Mouse (Mus musculus): Measurements from ENCODE around the gene Myocd. TPM values are rescaled to one million over a fixed set of nuclear protein-coding genes. Genes with fewer than 3 reads are reported as not detected.

The Myocd gene
- total RNA-seq (2021): 1 to 10 TPM in 1 of 2 experiments, under 1 TPM in 1; 0.49 to 1.0 TPM
- long read RNA-seq, experiment 1, partial matches to known transcripts: 0 of 1 reads
- long read RNA-seq, experiment 1, other reads (novel, unspliced or antisense): 1 of 1 reads
- long read RNA-seq, experiment 2: 0 reads

DNA sequence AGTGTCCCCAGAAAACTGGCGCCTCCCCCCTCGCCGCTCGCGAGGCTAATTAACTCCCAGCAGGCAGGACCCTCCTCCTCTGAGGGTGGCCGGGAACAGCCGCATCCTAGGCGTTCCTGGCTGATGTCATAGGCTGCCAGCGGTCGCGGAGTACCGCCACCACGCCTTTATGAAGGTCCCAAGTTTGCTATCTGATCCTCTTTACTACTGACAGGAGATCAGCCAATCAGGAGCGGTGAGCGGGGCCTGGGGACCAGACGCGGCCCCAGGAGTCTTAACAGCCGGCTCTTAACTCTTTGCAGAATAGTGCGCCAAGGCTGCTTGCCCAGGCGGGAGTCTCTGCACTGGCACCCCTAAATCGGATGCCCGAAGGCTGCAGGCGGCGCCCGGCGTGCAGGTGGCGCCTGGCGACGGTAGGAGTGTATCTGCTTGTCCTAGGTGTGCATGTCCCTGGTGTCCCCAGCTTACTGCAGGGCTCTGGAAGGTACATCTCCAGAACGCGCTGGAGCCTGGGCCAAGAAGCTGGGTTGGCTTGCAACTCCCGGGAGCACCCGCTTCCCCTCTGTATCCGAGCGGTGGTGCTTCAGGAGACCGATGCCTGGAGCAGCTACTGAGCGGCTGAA is at the start of gene Myocd:
Gene Myocd (minus strand): TSS at position 139 of the 623 bp plus-strand sequence.
- DNase-seq (ENCODE audit: low spot score in 2 of 2): peak in 1 of 2 experiments; percentile 20

DNA sequence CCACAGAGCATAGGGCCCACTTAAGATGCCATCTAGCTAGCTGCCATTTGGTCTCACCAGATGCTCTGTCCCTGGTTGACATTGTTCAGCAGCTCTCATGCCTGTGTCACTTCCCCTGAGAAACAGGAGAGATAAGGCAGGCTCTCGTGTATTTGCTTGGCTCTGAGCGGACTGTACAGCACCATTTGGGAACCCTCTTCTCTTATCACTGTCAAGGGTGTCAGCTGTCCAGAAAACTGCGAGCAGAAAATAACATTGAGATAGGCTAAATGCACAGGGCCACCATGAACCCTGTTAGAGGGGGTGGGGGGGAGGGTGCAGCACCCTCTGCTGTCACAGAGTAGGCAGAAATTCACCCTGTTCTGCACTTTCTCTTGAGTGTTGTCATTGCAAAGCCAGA is 34.0 kb upstream of the Myocd start:
- DNase-seq (ENCODE audit: low spot score in 2 of 2): no peak

DNA sequence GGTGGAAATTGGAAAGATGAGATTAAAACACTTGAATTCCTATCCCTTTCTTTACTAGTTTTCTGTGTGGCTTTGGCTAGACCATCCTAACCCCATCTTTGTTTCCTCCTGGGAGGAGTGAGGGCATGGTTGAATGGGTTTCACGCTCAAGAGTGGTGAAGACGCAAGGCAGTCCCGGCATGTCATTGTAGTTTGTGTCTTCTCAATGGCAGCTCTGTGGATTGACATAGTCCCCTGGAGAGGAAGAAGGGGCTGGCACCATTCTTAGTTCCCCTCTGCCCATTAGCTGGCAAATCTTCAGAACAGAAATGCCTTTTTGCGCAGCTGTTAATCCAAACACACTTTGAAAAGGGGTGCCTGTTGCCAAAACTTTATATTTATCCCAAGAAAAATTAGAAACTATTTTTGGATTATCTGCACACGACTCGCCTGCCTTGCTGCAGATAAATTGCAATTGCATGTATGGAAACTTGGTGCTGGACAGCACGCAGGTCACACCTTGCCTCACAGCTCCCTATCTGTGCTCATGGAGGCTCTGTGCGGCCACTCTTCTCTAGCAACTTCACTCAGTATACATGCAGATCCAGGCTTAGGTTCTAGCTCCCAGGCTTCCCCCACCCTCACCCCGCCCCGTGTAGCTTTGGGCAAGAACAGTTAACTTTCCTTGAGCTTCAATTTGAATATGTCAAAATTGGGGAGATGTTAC is 24.5 kb upstream of the Myocd start:
- DNase-seq (ENCODE audit: low spot score in 2 of 2): no peak

DNA sequence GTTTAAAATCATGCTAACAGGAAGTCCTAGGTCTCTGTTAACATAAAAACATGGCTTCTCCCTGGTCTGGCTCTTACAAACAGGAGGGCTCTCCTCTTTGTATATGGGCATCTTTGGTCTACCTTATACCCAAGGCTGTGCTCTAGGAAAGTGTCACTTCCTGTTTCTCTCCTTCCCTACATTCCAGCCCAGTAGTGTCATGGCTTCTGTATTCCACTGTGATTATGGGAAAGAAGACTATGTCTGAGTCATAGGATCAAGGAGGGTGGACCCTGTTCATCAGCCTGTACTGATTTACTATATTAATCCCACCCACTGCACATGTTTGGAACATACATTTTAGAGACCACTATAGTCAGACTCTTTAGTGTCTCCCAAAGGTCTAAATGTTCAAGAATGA is 23.2 kb upstream of the Myocd start:
- DNase-seq (ENCODE audit: low spot score in 2 of 2): no peak

DNA sequence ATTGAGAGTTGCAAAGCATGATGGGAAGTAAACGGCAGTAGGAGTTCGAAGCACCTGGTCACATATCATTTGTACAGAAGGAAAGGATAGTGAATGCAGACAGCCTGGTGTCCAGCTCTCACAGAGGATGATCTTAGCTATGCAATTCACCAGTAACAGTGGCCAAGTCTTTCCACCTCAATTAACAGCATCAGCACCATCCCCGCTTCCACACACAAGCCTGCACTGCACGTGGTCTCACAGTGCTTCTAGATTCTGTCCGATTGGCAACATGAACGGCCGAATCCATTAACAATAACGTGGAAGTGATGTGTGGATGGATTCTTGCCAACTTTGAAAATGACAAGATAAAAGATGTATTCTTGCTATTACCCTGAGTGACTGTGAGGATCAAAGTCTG is 17.9 kb upstream of the Myocd start:
- no peak for DNase-seq (ENCODE audit: low spot score in 2 of 2)

DNA sequence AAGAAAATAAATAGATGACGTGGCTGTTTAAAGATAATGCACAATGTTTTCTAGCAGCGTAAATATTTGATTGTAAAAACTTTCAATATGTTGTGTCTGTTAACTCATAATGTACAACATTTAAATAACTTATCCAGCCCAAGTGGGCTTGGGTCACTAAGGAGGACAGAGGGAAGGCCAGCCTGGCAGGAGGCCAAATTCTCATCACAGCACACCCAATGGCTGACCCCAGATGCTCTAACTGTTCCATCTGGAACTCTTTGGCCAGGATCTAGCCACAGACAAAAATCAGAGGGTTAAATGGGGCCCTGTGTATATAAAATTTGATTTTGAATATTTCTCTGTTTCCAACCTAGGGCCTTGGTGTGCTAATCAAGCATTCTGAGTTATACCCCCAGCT is 16.4 kb upstream of the Myocd start:
- DNase-seq (ENCODE audit: low spot score in 2 of 2): no peak

DNA sequence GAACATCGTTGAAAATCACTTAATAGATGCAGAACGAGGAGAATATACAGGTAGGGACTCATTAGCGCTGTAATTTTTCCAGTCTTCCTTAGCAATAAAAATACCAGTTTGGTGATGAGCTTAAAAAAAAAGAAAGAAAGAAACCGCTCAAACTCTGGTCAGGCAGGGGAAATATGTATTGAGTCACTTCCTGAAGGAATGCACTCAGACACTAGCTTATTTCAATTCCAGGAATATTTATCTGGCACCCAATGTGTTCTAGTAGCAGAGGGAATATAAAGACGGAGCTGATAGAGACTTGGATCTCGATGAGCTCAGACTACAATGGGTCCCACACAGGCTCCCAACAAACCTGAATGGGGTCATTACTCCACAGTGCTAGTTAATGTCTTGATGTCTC is 5.7 kb upstream of the Myocd start:
- DNase-seq (ENCODE audit: low spot score in 2 of 2): no peak

DNA sequence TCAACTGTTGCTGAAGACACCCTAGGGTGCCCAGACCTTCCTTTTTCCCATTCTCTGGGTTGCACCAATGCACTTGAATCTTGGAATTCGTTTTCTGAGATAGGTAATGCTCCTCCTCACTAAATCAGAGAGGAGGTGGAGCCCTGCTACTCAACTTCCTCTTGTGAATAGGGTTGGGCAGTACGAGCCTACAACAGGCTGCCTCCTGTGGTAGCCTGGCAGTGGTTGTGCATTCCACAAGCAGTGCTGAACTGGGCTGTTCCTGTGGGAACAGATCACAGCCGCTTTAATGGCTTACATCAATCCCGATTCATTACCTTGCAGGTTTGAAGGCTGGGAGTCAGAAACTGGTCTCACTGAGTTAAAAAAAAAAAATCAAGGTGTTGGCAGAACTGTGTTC is 1.2 kb upstream of the Myocd start:
- DNase-seq (ENCODE audit: low spot score in 2 of 2): no peak

DNA sequence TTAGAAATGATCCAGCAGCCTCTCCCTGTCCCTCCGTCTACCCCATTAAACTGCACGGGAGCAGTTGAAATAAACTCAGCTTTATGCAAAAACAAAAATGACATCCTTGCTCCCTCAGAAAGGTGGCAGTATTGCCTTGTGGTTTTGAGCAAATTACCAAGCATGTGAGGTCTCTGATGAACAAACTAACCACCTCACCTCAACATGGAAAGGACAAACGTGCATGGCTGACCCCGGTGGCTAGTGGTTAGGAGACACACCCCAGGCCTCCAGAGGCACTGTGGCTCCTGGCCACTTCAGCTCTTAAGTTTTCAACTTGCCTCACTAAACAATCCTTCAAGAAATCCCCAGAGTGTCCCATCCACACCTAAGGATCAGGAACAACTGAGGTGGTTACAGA is 1.5 kb downstream of the Myocd start:
- peak; percentile 19 to 22 for DNase-seq (ENCODE audit: low spot score in 2 of 2)

DNA sequence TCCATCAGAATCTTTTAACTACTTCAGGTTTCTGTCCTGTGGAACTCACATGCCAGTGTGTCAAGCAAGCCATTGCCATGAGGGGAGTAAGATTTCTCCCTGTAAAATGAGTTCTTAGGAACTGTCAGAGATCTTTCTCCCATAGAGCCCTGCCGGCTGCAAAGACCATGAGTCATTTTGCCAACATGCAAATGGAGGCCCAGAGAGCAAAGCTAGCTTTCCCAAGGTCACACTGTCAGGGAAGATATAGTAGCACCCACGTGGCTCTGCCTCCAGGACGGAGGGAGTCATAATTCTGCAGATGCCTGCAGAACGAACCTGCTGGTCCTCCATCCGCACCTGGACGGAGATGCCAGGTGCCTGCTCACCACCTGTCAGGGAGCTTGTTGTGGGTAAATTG is 6.3 kb downstream of the Myocd start:
- no peak for DNase-seq (ENCODE audit: low spot score in 2 of 2)

DNA sequence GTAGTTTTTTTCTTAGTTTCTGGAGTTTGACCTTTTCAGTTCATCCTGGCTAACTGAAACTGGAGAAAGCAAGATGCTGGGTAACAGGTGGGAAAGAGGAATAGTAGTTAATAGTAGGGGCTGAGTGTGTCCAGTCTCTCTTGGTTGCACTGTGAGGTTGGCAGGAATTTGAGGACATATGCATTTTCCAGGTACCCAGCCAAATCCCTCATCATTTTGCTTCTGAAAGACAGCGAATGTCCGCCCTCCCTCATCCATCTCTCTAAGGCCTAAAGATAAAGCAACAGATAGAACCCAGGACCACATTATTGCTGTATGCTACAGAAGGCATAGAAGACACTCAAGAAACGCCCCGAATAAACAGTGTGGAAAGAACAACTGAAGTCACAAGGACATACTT is 10.8 kb downstream of the Myocd start:
- no peak for DNase-seq (ENCODE audit: low spot score in 2 of 2)

DNA sequence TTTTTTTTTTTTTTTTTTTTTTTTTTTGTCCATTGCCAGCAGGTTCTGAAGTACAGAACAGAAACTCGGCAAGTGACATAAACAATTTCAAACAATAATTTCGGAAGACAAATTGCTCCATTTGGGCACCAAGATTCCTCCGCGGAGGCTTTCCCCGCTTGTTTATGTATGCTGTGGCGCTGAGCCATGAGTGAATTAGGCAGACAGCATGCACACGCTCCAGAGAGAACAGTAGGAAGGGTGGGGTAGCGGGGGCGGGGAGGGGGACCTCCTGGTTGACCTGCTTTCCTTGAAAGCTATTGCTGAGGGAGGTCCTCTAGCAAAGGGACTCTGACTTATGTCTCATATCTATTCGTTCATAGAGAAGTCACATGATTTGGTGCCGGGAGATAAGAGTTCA is 13.6 kb downstream of the Myocd start:
- no peak for DNase-seq (ENCODE audit: low spot score in 2 of 2)

DNA sequence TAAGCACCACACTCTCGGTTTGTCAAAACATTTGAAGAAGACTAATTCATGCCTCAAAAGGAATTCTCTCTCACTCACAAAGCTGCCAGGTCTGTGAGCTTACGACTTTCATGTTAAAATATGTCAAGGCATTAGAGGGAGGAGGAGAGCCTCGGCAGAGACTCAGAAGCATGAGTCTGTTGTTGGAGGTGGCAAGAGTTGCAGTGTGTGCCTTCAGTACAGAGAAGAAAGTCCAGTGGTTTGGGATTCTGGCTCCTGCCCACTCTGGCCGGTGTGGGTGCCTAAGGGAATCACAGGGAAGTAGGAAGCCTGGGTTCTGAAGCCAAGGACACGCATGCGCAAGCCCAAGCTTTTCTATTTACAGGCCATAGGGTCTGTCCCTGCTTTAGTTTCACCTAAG is 14.2 kb downstream of the Myocd start:
- DNase-seq (ENCODE audit: low spot score in 2 of 2): no peak

DNA sequence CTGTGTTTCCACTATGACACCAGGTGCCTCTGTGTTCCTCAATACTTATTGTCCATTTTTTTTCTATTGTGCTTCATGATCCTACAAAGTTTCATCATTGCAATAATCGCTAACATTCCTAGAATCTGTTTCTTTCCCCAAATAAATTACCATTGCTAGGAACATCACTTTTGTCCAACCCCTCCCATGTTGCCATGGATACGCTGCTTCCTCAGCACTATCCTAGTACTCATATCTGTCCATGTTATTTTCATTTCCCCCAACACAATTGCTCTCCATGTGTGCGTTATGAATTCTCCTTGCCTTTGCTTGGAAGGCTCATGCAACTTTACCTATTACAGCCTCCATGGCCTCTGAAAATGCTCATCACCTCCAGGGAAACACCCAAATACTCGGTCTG is 19.4 kb downstream of the Myocd start:
- no peak for DNase-seq (ENCODE audit: low spot score in 2 of 2)

DNA sequence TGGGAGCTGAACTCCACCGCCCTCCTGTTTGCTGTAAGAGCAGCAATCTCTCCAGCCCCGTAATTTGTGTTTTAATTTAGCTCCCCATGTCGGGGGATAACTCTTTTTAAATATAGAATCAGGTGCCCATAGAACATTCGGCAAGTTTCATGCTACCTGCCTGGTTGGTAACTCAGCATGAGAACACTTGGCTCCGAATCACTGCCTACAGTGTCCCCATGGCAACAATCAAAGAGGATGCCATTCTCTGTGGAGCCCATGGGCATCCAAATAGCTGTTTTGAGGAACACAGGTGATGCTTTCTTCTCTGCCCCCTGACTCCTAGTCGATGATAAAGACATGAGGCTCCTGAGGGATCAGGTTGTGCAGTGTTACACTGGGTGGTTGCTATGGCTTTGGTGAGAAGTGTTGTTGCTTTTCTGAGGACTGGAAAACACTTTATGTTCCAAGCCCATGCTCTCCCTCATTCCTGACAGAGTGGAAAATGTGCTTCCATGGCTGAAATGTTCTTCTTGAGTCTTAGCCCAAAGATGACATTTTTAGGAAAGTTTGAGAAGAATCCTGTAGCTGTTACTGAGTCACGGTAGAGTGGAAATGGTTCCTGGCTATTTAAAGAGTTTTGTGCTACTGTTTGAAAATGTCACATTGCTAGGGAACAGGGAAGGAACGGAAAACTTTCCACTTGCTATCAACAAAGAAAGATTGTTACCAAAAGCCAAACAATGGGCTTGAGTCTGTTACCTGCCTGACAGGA is 23.3 kb downstream of the Myocd start:
- no peak for DNase-seq (ENCODE audit: low spot score in 2 of 2)

DNA sequence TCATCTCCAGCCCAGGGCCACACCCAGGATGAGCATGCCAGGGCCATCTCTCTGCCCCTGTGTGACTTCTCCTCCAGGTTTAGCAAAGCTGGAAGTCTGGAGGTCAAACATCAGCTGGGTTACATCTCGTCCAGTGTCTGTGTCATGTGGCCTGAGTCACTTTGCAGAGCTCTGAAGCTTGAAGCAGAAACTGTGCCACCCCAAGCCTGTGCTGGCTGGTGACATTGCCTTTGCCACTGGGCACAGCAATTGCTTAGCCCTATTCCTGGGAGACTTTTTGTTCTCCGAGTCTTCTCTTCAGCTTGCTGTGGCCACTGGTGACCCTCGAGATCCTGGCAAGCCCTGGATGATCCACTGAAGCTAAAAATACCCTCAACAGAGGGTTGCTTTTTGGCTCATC is 26.2 kb downstream of the Myocd start:
- DNase-seq (ENCODE audit: low spot score in 2 of 2): no peak

DNA sequence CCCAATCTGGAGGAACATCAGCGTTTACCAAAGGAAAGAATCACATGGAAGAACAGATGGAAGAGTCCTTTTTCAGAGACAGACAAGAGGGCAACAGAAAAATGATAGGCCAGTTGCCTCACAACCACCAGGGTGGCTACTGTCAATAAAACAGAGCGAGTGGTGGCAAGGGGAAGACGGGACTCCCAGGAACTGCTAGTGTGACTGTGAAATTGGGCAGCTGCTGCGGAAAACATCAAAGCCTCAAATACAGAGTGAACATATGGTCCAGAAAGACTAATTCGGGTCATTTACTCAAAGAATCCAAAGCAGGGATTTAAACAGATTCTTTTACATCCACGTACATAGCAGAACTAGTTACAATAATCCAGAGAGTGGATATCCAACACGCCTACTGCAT is 29.3 kb downstream of the Myocd start:
- DNase-seq (ENCODE audit: low spot score in 2 of 2): no peak

DNA sequence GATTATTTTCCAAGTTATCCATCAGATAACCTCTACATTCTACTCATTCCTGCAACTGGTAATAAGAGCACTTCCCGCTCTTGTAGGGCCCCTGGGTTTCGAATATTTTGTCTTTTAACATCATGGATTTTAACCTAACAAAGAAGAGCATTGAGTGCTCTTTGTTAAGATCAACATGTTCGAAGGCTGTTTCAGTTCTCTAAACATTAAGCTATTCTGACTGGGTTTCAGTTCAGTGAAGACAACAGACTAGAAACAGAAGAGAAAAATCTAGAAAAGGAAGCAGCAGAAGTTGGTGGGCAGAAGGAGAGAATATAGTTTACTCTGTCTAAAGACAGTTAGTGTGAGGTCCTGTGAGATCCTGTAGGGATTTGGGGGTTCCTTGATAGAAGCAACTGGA is 31.9 kb downstream of the Myocd start:
- no peak for DNase-seq (ENCODE audit: low spot score in 2 of 2)

DNA sequence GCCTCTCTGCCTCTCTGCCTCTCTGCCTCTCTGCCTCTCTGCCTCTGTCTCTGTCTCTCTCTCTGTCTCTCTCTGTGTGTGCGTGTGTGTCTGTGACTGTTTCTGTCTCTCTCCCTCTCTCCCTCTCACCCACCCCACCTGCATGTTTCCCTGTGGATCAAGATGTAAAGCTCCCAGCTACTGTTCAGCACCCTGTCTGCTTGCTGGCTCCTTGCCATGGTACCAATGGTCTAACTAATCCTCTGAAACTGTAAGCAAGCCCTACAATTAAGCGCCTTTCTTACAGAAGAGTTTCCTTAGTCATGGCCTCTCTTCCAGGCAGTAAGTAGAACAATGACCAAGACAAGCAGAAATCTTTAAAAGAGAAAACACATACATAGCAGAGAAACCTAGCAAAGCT is 32.9 kb downstream of the Myocd start:
- DNase-seq (ENCODE audit: low spot score in 2 of 2): no peak

DNA sequence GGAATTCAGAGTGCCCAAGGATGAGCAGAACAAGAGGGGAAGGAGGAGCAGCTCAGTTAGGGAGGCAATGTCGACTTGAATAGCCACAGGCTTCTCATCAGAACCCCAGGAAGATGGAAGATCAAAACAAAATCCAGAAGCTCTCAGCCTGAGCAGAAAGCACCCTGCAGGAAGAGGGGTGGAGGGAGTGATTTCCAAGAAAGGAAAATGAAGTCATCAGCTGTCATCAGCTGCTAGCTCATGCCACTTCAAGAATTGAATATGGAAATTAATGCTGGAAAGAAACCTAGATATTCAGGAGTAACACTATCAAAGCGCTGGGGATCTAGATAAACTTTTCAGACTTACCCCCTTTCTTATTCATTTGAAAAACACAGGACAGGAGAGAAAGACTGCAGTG is 34.4 kb downstream of the Myocd start:
- no peak for DNase-seq (ENCODE audit: low spot score in 2 of 2)

DNA sequence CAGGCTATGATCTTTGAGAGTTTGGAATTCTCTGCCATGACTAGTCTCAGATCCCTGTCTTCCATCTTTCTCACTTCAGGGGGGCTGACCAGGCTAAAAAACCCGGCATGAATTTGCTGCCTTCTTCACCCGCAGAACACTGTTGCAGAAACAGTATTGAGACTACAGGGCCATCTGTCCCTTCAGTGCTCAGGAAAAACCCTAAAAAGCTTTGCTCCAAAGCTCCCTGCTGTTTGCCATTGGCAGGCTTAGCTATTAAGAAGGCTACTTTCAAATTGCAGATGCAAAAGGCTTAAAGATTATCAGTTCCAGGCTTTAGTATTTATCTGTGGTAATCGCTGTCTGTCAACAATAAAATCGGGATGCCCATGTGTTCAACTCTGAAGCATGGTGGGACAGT is 38.0 kb downstream of the Myocd start:
- DNase-seq (ENCODE audit: low spot score in 2 of 2): no peak

DNA sequence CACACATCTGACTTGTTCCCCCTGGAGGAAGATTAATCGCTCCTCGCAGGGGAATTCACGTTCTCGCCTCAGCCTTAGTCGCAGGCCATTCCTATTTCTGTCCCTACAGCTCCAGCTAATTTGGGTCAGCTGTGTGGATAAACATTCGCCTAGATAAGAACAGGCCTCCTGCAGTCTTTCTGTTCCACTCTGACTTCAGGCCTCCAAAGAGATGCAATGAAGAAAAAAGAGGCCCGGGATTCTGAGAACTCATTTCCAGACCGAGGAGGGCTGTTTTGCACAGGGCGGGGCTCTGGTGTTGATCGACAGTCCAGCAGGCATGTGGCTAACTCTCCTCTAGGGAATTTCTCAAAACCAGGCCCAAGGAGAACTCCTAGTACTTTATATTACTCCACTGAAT is 43.0 kb downstream of the Myocd start:
- no peak for DNase-seq (ENCODE audit: low spot score in 2 of 2)
